Mouse (Mus musculus) G1E (cell line): ENCODE results near the gene Zcchc8. TPM values are rescaled to one million over a fixed set of nuclear protein-coding genes. Genes with fewer than 3 reads are reported as not detected.

Experiments used
- ATAC-seq: 2 replicates; pipeline ENCODE4 v1.8.0; 2016; ENCODE audit warnings: mild to moderate bottlenecking; ENCODE audit not compliant: insufficient number of reproducible peaks, poor library complexity, low FRiP score, severe bottlenecking; ENCODE audit errors: extremely low read depth
- DNase-seq: peaks from one replicate; pipeline ENCODE4 v3.0.0; 2012; ENCODE audit warnings: low spot score
- H3K27me3 ChIP-seq: 2 replicates; pipeline ENCODE4 v1.6.1; 2012; ENCODE audit warnings: mild to moderate bottlenecking, low read length, inconsistent platforms; ENCODE audit not compliant: insufficient read depth
- H3K36me3 ChIP-seq: replicated peaks from 2 replicates; pipeline ENCODE3; 2012; ENCODE audit warnings: mild to moderate bottlenecking, inconsistent platforms
- H3K4me1 ChIP-seq: 2 replicates; pipeline ENCODE4 v1.6.1; 2012; ENCODE audit warnings: low read depth, low read length, inconsistent platforms, mixed read lengths; ENCODE audit not compliant: insufficient read depth
- H3K4me3 ChIP-seq: 2 replicates; pipeline ENCODE4 v1.5.1; 2012; ENCODE audit warnings: low read depth, mild to moderate bottlenecking, inconsistent platforms, low read length, moderate library complexity, mixed read lengths
- H3K9me3 ChIP-seq: replicated peaks from 2 replicates; pipeline ENCODE4 v1.6.1; 2012; ENCODE audit warnings: inconsistent platforms
- CTCF ChIP-seq: IDR thresholded peaks from 2 replicates; pipeline ENCODE4 v1.5.1; 2012; ENCODE audit warnings: low read depth, low read length, inconsistent platforms, mixed read lengths
- GATA1 ChIP-seq: IDR thresholded peaks from 2 replicates; pipeline ENCODE4 v1.6.1; 2012; ENCODE audit warnings: borderline replicate concordance, low read length, inconsistent platforms, mixed read lengths
- GATA2 ChIP-seq: IDR thresholded peaks from 2 replicates; pipeline ENCODE4 v1.6.1; 2012; ENCODE audit warnings: low read depth, low read length, inconsistent platforms, borderline replicate concordance
- POLR2AphosphoS5 ChIP-seq: IDR thresholded peaks from 2 replicates; pipeline ENCODE4 v1.6.1; 2012; ENCODE audit warnings: low read depth, low read length, inconsistent platforms; ENCODE audit not compliant: insufficient replicate concordance
- TAL1 ChIP-seq: conservative IDR thresholded peaks from 2 replicates; pipeline ENCODE4 v1.6.1; 2012; ENCODE audit warnings: low read depth, low read length, inconsistent platforms, mixed read lengths
- polyA plus RNA-seq: library from polyadenylated mRNA; stranded (reverse); fragments of >175 nt; gene quantifications from 2 replicates; pipeline ENCODE4 v1.2.3, GENCODE M21; 2012
- total RNA-seq, 2 experiments: library from RNA; stranded (forward) in 1 of 2; stranded (reverse) in 1 of 2; fragments of 200-1000 nt in 1 of 2; fragments of >200 nt in 1 of 2; fragmentation: Nextera tagmentation in 1 of 2; gene quantifications; 2 replicates each; pipeline ENCODE4 v1.2.3; 2014 to 2017

Zcchc8 gene
- total and polyA plus RNA-seq, 3 experiments, result 41.4 to 79.4 (median 68.2) TPM

GRCm38 (mm10) chr5:123653287-123653801 lies 67.6 kb downstream of the Zcchc8 start:
- DNase-seq (no peak), ATAC-seq (no peak)
- peaks cover 61% of the 10 kb centered on the region for H3K36me3 ChIP-seq
- H3K27me3 ChIP-seq, result no peaks in the 10 kb centered on the region
- no peaks in the 10 kb centered on the region for H3K4me1 ChIP-seq
- no peak for TF ChIP-seq TAL1
- TF ChIP-seq GATA1, result no peak
- no peak for TF ChIP-seq POLR2AphosphoS5
- TF ChIP-seq GATA2, result no peak
- no peak for TF ChIP-seq CTCF
- no peak overlapping the region for H3K4me3 ChIP-seq
- H3K9me3 ChIP-seq, result no peaks in the 10 kb centered on the region

GRCm38 (mm10) chr5:123650825-123651224 lies 70.1 kb downstream of the Zcchc8 start:
- no peak for DNase-seq
- ATAC-seq, result no peak
- TF ChIP-seq CTCF (no peak), GATA2 (no peak), GATA1 (no peak), POLR2AphosphoS5 (no peak), TAL1 (no peak)
- no peaks in the 10 kb centered on the region for H3K27me3 ChIP-seq
- H3K9me3 ChIP-seq, result no peaks in the 10 kb centered on the region
- no peaks in the 10 kb centered on the region for H3K4me1 ChIP-seq
- H3K4me3 ChIP-seq, result no peak overlapping the region
- peaks cover 76% of the 10 kb centered on the region for H3K36me3 ChIP-seq

Other genes starting within 250 kb of the Zcchc8 start
- not detected in 2 replicates for gene Lrrc43, start 231.8 kb downstream of the Zcchc8 start, total RNA-seq (2014; fragmentation: Nextera tagmentation)
- gene Lrrc43, start 231.8 kb downstream of the Zcchc8 start, total RNA-seq (2017), result not detected in 2 replicates
- not detected in 2 replicates for gene Lrrc43, start 231.8 kb downstream of the Zcchc8 start, polyA plus RNA-seq
- gene Il31, start 231.6 kb downstream of the Zcchc8 start, total RNA-seq (2014; fragmentation: Nextera tagmentation), result not detected in 2 replicates
- gene Il31, start 231.6 kb downstream of the Zcchc8 start, total RNA-seq (2017), result not detected in 2 replicates
- not detected in 2 replicates for gene Il31, start 231.6 kb downstream of the Zcchc8 start, polyA plus RNA-seq
- not detected in 2 replicates for gene B3gnt4, start 210.6 kb downstream of the Zcchc8 start, total RNA-seq (2014; fragmentation: Nextera tagmentation)
- 0.11 and 0.29 TPM in 2 replicates for gene B3gnt4, start 210.6 kb downstream of the Zcchc8 start, total RNA-seq (2017)
- not detected in 2 replicates for gene B3gnt4, start 210.6 kb downstream of the Zcchc8 start, polyA plus RNA-seq
- 26.0 and 29.6 TPM in 2 replicates for gene Diablo, start 196.9 kb downstream of the Zcchc8 start, total RNA-seq (2014; fragmentation: Nextera tagmentation)
- 47.6 and 51.3 TPM in 2 replicates for gene Diablo, start 196.9 kb downstream of the Zcchc8 start, total RNA-seq (2017)
- 4.0 and 6.3 TPM in 2 replicates for gene Diablo, start 196.9 kb downstream of the Zcchc8 start, polyA plus RNA-seq
- not detected in 2 replicates for gene Gm49027, start 195.6 kb downstream of the Zcchc8 start, total RNA-seq (2014; fragmentation: Nextera tagmentation)
- 0.17 and 0.71 TPM in 2 replicates for gene Gm49027, start 195.6 kb downstream of the Zcchc8 start, total RNA-seq (2017)
- 0.20 and 0.50 TPM in 2 replicates for gene Gm49027, start 195.6 kb downstream of the Zcchc8 start, polyA plus RNA-seq
- gene Vps33a, start 148.1 kb downstream of the Zcchc8 start, total RNA-seq (2014; fragmentation: Nextera tagmentation), result 28.1 and 31.4 TPM in 2 replicates
- gene Vps33a, start 148.1 kb downstream of the Zcchc8 start, total RNA-seq (2017), result 36.3 and 37.9 TPM in 2 replicates
- gene Vps33a, start 148.1 kb downstream of the Zcchc8 start, polyA plus RNA-seq, result 9.4 and 11.5 TPM in 2 replicates
- 59.1 and 75.4 TPM in 2 replicates for gene Clip1, start 36.5 kb downstream of the Zcchc8 start, total RNA-seq (2014; fragmentation: Nextera tagmentation)
- gene Clip1, start 36.5 kb downstream of the Zcchc8 start, total RNA-seq (2017), result 47.8 and 49.1 TPM in 2 replicates
- gene Clip1, start 36.5 kb downstream of the Zcchc8 start, polyA plus RNA-seq, result 12.0 and 12.9 TPM in 2 replicates
- 141 and 148 TPM in 2 replicates for gene Rsrc2, start 28.3 kb upstream of the Zcchc8 start, total RNA-seq (2014; fragmentation: Nextera tagmentation)
- gene Rsrc2, start 28.3 kb upstream of the Zcchc8 start, total RNA-seq (2017), result 130 and 151 TPM in 2 replicates
- 8.2 and 18.3 TPM in 2 replicates for gene Rsrc2, start 28.3 kb upstream of the Zcchc8 start, polyA plus RNA-seq
- gene Kntc1, start 28.6 kb upstream of the Zcchc8 start, total RNA-seq (2014; fragmentation: Nextera tagmentation), result 100 and 117 TPM in 2 replicates
- 61.9 and 68.0 TPM in 2 replicates for gene Kntc1, start 28.6 kb upstream of the Zcchc8 start, total RNA-seq (2017)
- gene Kntc1, start 28.6 kb upstream of the Zcchc8 start, polyA plus RNA-seq, result 3.2 and 3.8 TPM in 2 replicates
- not detected in 2 replicates for gene Hcar2, start 144.4 kb upstream of the Zcchc8 start, total RNA-seq (2014; fragmentation: Nextera tagmentation)
- gene Hcar2, start 144.4 kb upstream of the Zcchc8 start, total RNA-seq (2017), result 0.12 and 0.22 TPM in 2 replicates
- gene Hcar2, start 144.4 kb upstream of the Zcchc8 start, polyA plus RNA-seq, result not detected in 2 replicates
- not detected in 2 replicates for gene Hcar1, start 158.9 kb upstream of the Zcchc8 start, total RNA-seq (2014; fragmentation: Nextera tagmentation)
- gene Hcar1, start 158.9 kb upstream of the Zcchc8 start, total RNA-seq (2017), result 0.06 and 0.22 TPM in 2 replicates
- not detected in 2 replicates for gene Hcar1, start 158.9 kb upstream of the Zcchc8 start, polyA plus RNA-seq
- 54.0 and 97.5 TPM in 2 replicates for gene Denr, start 186.1 kb upstream of the Zcchc8 start, total RNA-seq (2014; fragmentation: Nextera tagmentation)
- gene Denr, start 186.1 kb upstream of the Zcchc8 start, total RNA-seq (2017), result 39.7 and 51.7 TPM in 2 replicates
- gene Denr, start 186.1 kb upstream of the Zcchc8 start, polyA plus RNA-seq, result 150 and 207 TPM in 2 replicates
- 1.6 TPM in 1 of 2 replicates, not detected in the other for gene Gm43518, start 206.3 kb upstream of the Zcchc8 start, total RNA-seq (2014; fragmentation: Nextera tagmentation)
- gene Gm43518, start 206.3 kb upstream of the Zcchc8 start, total RNA-seq (2017), result 0.27 and 1.5 TPM in 2 replicates
- not detected in 2 replicates for gene Gm43518, start 206.3 kb upstream of the Zcchc8 start, polyA plus RNA-seq
- 2.8 and 9.4 TPM in 2 replicates for gene Ccdc62, start 209.6 kb upstream of the Zcchc8 start, total RNA-seq (2014; fragmentation: Nextera tagmentation)
- 3.0 and 3.9 TPM in 2 replicates for gene Ccdc62, start 209.6 kb upstream of the Zcchc8 start, total RNA-seq (2017)
- 5.0 and 5.6 TPM in 2 replicates for gene Ccdc62, start 209.6 kb upstream of the Zcchc8 start, polyA plus RNA-seq